Mouse (Mus musculus) heart, postnatal 25 days (tissue): Measurements from ENCODE around the gene Cacna2d1. TPM values are rescaled to one million over a fixed set of nuclear protein-coding genes. Genes with fewer than 3 reads are reported as not detected.

Source experiments
- DNase-seq: peaks from one replicate; pipeline ENCODE4 v3.0.0; 2022; ENCODE audit warnings: low spot score
- intact Hi-C: fragments of 180-260 bp; cut with DNase I; formaldehyde crosslinking; loops from one replicate; pipeline ENCODE4 v1.15.1; 2025
- total RNA-seq, 2 experiments: library from RNA; stranded (reverse); gene quantifications; 2 replicates each; pipeline ENCODE4 v1.2.3; 2021

Cacna2d1 gene
- total RNA-seq, 2 experiments from 2014 or later: 97.0 to 105 TPM

DNA sequence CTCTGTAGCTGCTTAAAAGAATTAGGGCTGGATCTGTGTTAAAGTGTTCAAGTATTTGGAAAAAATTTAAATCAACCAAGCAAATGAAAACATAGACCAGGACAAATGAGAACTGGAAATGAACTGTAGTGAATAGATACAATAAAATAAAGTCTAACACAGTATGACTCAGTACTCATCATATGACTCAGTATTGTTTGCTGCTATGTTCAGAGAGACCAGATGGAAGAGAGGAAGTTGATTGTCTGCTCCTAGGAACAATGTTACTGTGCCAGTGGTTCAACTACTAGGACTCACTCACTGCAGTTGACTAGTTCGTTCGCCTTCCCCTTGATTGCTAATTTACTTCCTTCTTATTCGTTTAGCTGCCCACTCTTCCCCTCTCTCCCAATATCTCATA, 421.3 kb downstream of the Cacna2d1 start:
- DNase-seq: no peak
- intact Hi-C loops: no loop called here

DNA sequence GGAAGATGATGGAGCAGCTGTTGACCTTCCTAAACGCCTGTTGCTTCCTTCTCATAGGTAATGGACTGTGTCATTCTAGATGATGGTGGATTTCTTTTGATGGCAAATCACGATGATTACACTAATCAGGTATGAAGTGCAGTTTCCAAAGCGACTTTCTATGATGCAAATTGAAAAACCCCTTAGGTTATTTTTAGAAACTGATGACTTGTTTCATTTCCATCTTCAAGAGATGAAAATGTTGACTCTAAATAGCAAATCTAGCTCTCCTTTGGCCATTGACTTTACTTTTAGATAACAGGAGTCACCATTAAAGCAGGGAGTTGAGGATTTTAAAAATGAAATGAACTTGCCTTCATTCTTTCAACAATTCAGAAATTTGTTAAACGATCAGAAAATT, 423.2 kb downstream of the Cacna2d1 start:
- no peak for DNase-seq
- intact Hi-C loops: no loop called here

DNA sequence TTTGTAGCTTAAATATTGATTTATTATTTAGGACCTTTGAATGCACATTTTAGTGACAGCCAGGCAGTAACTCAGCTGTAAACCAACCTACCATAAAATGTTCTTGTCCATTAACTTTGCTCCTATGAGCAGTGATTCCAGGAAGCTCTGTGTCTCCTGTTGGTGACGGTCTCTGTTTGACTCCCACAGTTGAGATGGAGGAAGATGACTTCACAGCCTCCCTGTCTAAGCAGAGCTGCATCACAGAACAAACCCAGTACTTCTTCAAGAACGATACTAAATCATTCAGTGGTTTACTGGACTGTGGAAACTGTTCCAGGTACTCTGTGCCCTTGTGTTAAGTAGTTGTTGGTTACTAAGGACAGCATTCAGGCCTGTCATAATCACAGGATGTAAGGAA, 427.6 kb downstream of the Cacna2d1 start:
- no peak for DNase-seq
- intact Hi-C loops: no loop called here

GRCm38 (mm10) chr5:16363171-16363570, 428.7 kb downstream of the Cacna2d1 start:
- DNase-seq: no peak
- intact Hi-C loops: no loop called here

- no peak for DNase-seq
- intact Hi-C loops: no loop called here
Observed at GRCm38 (mm10) chr5:16370706-16371105, 436.2 kb downstream of the Cacna2d1 start.

DNA sequence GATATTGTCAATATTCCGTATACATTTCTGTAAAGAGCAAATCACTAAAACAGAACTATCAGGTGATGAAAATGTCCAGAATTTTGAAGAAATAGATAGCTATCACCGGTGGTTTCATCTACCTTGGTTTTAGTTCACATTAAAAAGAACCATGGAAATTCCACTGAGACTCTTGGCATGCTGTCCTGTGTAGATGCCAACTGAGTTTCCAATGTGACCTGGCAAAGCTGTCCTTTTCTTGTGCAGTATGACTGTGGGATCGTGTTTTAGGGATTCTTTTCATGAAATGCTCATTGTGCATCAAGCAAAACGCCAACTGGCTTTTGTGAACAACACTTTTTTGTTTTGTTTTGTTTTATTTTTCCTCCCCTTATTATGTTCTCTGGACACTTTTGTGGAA, 439.5 kb downstream of the Cacna2d1 start:
- no peak for DNase-seq
- intact Hi-C loops: no loop called here

- DNase-seq: no peak
- intact Hi-C loops: no loop called here
Observed at GRCm38 (mm10) chr5:16376329-16376908, 441.9 kb downstream of the Cacna2d1 start.

DNA sequence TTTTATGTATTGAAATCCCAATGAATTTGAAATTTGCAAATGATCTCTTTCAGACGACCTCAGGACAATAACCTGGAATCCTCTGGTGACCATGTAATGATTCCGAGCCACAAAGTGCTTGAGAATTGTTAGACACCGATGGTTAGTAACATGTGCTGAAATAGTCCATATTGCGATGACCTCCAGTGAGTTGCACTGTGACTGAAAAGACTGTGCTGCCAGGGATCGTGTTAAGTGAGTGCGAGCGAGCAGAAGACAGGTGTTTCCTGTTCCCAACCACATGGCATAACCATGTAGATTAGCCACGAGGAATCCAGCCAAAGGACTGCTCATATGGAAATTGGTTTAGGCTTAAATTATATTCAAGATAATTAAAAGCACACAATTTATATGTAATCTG, 475.5 kb downstream of the Cacna2d1 start:
- no peak for DNase-seq
- intact Hi-C loops: no loop called here

DNA sequence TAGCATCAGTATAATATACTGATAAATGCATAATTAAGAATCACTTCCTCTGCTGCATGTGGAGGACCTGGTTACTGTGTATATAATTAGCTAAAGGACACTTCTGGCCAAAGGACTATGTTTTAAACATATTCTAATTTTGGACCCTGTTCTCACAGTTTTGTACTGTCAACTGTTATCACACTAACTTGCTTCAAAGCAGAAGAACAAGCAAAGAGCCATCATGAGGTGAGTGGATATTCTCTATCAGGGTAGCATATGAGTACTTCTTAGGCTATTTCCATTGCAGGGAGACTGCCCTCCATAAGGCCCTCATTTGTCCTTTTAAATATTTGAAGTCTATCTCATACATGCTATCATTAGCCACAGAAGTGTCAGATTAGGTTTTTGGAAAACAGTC, 480.2 kb downstream of the Cacna2d1 start:
- intact Hi-C loops: no loop called here

GRCm38 (mm10) chr5:16417996-16418395, 483.5 kb downstream of the Cacna2d1 start:
- intact Hi-C loops: no loop called here
- DNase-seq: no peak

More for the DNA sequence above, 480.2 kb downstream of the Cacna2d1 start:
- DNase-seq: no peak

- DNase-seq: no peak
- intact Hi-C loops: no loop called here
Observed at GRCm38 (mm10) chr5:16418504-16418903, 484.0 kb downstream of the Cacna2d1 start.

Other genes starting within 250 kb of the Cacna2d1 start
- gene Speer4c, start 220.4 kb upstream of the Cacna2d1 start, total RNA-seq: not detected